Mouse (Mus musculus): ENCODE measurements at regions not wholly inside any gene's neighbourhood (a gene's known extent, or its start where the extent isn't known, plus 50 kb on each side); places are given as distances from the start of the nearest gene placed in this dataset.

DNA sequence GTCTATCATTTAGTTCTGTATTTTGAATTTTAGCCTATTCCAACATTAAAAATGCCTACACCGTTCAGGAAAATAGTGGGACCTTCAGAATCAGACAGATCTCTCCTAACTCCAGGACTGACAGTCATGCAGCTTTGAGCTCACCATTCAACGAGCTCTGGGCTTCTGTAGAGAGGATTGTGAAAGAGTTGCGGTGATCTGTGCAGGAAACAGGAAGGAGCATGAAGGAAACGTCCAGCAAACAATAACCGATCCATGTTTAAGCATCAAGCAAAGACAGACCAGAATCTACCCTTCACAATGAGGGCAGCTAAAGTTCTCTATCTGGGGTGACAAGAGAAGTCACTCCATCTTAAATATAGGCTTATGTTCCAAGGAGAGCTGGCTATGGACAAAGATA lies 76.0 kb upstream of the Ednrb start:
- 27% methylated on average over 5 of the region's 5 CpGs for WGBS (ENCODE audit: insufficient replicate concordance)
- H3K27ac ChIP-seq (ENCODE audit: low read depth) = no peak overlapping the region

DNA sequence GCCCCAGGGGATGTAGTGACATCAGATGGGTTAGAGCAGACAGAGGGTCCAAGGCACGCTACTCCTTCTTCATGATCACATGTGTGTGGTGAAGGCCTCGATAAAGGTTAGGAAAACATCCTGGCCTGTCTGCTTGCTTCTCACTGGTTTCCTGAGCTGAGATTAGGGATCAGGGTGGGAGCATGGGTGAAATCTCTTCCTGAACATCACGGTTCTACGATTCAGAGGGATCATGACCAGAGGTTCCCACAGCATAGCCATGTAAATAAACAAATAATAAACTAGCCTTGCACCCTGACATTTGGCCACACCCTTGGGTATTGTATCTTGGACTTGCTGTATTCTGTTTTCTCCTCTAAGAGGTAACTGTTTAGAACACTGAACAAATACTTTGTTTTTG lies 75.2 kb upstream of the Ednrb start:
- DNase-seq = no peak
- no peak overlapping the region for H3K9ac ChIP-seq (replicated peaks)
- no peak overlapping the region for H3K4me2 ChIP-seq (ENCODE audit: low read depth, low read length)
- TF ChIP-seq CTCF (IDR thresholded peaks at IDR 0.05; ENCODE audit: low read depth) (no peak), EP300 (IDR thresholded peaks at IDR 0.05; ENCODE audit: low read depth) (no peak)
- no peaks in the 10 kb centered on the region for H3K27me3 ChIP-seq (ENCODE audit: insufficient read depth, low read length)
- H3K36me3 ChIP-seq (replicated peaks; ENCODE audit: insufficient read depth, low read length) = no peaks in the 10 kb centered on the region
- no peaks in the 10 kb centered on the region for H3K4me1 ChIP-seq (ENCODE audit: insufficient read depth)
- H3K27ac ChIP-seq (ENCODE audit: low read depth) = no peak overlapping the region
- H3K9me3 ChIP-seq (ENCODE audit: low read length) = no peaks in the 10 kb centered on the region
- ATAC-seq = no peak
- no peak overlapping the region for H3K4me3 ChIP-seq (ENCODE audit: low read depth, low read length)
- 41% methylated on average over 4 of the region's 4 CpGs for whole genome bisulfite sequencing (ENCODE audit: insufficient replicate concordance)

More for the DNA sequence above, 76.0 kb upstream of the Ednrb start:
- ATAC-seq = peak; percentile 50
- H3K36me3 ChIP-seq (replicated peaks; ENCODE audit: insufficient read depth, low read length) = no peaks in the 10 kb centered on the region
- no peak for DNase-seq
- no peak overlapping the region for H3K9ac ChIP-seq (replicated peaks)
- no peaks in the 10 kb centered on the region for H3K4me1 ChIP-seq (ENCODE audit: insufficient read depth)
- no peaks in the 10 kb centered on the region for H3K27me3 ChIP-seq (ENCODE audit: insufficient read depth, low read length)
- H3K4me3 ChIP-seq (ENCODE audit: low read depth, low read length) = no peak overlapping the region
- H3K4me2 ChIP-seq (ENCODE audit: low read depth, low read length) = no peak overlapping the region
- TF ChIP-seq EP300 (IDR thresholded peaks at IDR 0.05; ENCODE audit: low read depth) (no peak), CTCF (IDR thresholded peaks at IDR 0.05; ENCODE audit: low read depth) (no peak)
- H3K9me3 ChIP-seq (ENCODE audit: low read length) = no peaks in the 10 kb centered on the region

DNA sequence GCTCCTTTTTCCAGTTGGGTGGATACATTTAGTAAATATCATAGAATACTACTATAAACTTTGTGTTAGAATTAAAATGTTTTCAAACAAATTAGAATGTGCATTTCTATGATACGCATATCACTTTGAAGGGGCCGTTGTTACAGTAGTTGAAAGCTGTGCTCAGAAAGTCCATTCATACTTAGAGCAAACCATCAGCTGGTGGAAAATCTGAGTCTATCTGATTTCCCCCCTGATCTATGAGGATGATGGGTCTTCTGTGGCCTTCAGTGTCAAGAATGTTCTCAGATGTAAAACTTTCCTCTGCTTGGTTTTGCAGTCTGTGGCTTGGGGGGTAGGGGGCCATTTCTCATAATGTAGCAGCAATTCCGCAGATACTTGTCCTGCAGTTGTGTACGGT lies 69.3 kb upstream of the Ednrb start:
- ATAC-seq (no peak), DNase-seq (no peak)
- WGBS (ENCODE audit: insufficient replicate concordance) = 86% methylated on average over 4 of the region's 4 CpGs
- Histone ChIP-seq H3K27ac (ENCODE audit: low read depth) (no peak overlapping the region), H3K4me3 (ENCODE audit: low read depth, low read length) (no peak overlapping the region), H3K4me2 (ENCODE audit: low read depth, low read length) (no peak overlapping the region), H3K9ac (replicated peaks) (no peak overlapping the region), H3K27me3 (ENCODE audit: insufficient read depth, low read length) (no peaks in the 10 kb centered on the region), H3K9me3 (ENCODE audit: low read length) (no peaks in the 10 kb centered on the region), H3K36me3 (replicated peaks; ENCODE audit: insufficient read depth, low read length) (no peaks in the 10 kb centered on the region), H3K4me1 (ENCODE audit: insufficient read depth) (no peaks in the 10 kb centered on the region)
- TF ChIP-seq EP300 (IDR thresholded peaks at IDR 0.05; ENCODE audit: low read depth) = no peak
- no peak for TF ChIP-seq CTCF (IDR thresholded peaks at IDR 0.05; ENCODE audit: low read depth)

DNA sequence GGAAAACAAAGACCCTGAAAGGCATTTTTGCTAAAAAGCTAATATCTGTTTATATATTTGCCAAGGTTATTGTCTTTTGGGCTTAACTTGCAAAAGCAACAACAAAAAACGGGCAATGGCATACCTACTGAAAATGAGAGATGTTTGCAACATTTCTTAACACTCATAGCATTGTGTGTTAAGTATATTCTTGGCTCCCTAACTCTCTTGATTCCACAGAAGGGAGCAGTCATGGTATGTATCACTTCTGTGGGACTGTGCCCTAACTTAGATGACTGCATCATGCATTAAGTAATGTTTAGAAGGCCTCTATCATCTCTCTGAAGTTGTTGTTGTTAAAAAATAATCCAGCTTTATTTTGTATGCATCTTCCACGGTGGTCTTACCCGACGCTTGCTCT lies 67.5 kb upstream of the Ednrb start:
- Histone ChIP-seq H3K4me1 (ENCODE audit: insufficient read depth) (no peaks in the 10 kb centered on the region), H3K4me2 (ENCODE audit: low read depth, low read length) (no peak overlapping the region), H3K4me3 (ENCODE audit: low read depth, low read length) (no peak overlapping the region), H3K36me3 (replicated peaks; ENCODE audit: insufficient read depth, low read length) (no peaks in the 10 kb centered on the region), H3K9me3 (ENCODE audit: low read length) (no peaks in the 10 kb centered on the region), H3K9ac (replicated peaks) (no peak overlapping the region), H3K27ac (ENCODE audit: low read depth) (no peak overlapping the region), H3K27me3 (ENCODE audit: insufficient read depth, low read length) (no peaks in the 10 kb centered on the region)
- no peak for DNase-seq
- ATAC-seq = no peak
- TF ChIP-seq CTCF (IDR thresholded peaks at IDR 0.05; ENCODE audit: low read depth) (no peak), EP300 (IDR thresholded peaks at IDR 0.05; ENCODE audit: low read depth) (no peak)
- 74% methylated on average over 4 of the region's 4 CpGs for WGBS (ENCODE audit: insufficient replicate concordance)

DNA sequence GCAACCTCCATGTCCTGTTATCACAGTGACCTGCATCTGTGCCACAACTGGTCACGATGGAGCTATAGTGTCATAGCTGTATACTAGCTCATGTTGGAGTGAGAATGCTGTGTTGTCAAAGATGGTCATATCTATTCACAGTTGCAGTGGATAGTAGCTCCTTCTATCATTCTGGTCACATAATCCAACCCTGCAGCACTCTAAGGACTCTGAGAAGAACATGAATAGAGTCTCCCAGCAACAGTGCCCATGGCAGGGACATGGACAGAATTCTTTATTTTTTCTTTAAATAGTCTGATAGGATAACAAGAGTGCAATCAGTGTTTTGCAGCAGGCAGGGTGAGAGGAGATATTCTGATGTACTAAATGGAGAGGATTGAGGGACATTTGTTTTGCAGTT lies 67.1 kb upstream of the Ednrb start:
- H3K4me3 ChIP-seq (ENCODE audit: low read depth, low read length) = no peak overlapping the region
- H3K4me1 ChIP-seq (ENCODE audit: insufficient read depth) = no peaks in the 10 kb centered on the region
- H3K36me3 ChIP-seq (replicated peaks; ENCODE audit: insufficient read depth, low read length) = no peaks in the 10 kb centered on the region
- no peak overlapping the region for H3K4me2 ChIP-seq (ENCODE audit: low read depth, low read length)
- no peaks in the 10 kb centered on the region for H3K27me3 ChIP-seq (ENCODE audit: insufficient read depth, low read length)
- TF ChIP-seq CTCF (IDR thresholded peaks at IDR 0.05; ENCODE audit: low read depth) (no peak), EP300 (IDR thresholded peaks at IDR 0.05; ENCODE audit: low read depth) (no peak)
- H3K9ac ChIP-seq (replicated peaks) = no peak overlapping the region
- DNase-seq (no peak), ATAC-seq (no peak)
- no peak overlapping the region for H3K27ac ChIP-seq (ENCODE audit: low read depth)
- WGBS (ENCODE audit: insufficient replicate concordance) = 86% methylated on average over 1 of the region's 1 CpGs
- no peaks in the 10 kb centered on the region for H3K9me3 ChIP-seq (ENCODE audit: low read length)

DNA sequence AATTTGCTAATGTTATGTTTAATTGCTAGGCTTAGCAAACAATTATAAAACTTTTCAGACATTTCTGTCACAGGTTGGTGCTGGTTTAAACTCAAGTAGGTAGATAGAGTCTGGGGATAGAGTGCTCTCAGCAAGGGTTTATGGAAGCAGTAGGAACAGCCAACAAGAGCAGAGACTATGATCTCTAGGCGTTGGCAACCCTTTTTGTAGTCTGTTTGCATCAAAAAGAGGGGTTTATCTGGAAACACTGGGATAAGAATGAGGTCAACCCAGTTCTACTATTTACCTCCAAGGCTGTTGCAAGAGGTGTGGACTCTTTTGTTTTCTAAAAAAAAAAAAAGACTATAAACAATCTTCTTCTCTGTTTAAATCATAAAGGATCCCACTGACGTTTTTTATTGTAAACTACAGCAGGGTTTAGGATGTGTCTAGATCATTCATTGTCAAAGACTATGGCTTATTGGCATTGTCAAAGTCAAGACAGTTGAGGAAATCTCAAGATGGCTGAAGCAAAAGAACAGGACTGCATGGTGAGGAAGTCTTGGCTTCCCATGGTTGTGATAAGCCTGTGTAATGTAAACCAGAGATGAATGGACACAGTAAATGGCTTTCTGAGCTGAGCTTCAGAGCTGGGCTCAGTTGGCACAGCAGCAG lies 62.3 kb upstream of the Ednrb start:
- ATAC-seq (no peak), DNase-seq (no peak)
- H3K27me3 ChIP-seq (ENCODE audit: insufficient read depth, low read length) = no peaks in the 10 kb centered on the region
- no peaks in the 10 kb centered on the region for H3K9me3 ChIP-seq (ENCODE audit: low read length)
- H3K27ac ChIP-seq (ENCODE audit: low read depth) = no peak overlapping the region
- TF ChIP-seq EP300 (IDR thresholded peaks at IDR 0.05; ENCODE audit: low read depth) = no peak
- TF ChIP-seq CTCF (IDR thresholded peaks at IDR 0.05; ENCODE audit: low read depth) = no peak
- H3K4me2 ChIP-seq (ENCODE audit: low read depth, low read length) = no peak overlapping the region
- no peaks in the 10 kb centered on the region for H3K4me1 ChIP-seq (ENCODE audit: insufficient read depth)
- H3K4me3 ChIP-seq (ENCODE audit: low read depth, low read length) = no peak overlapping the region
- WGBS (ENCODE audit: insufficient replicate concordance) = 35% methylated on average over 2 of the region's 2 CpGs
- H3K36me3 ChIP-seq (replicated peaks; ENCODE audit: insufficient read depth, low read length) = no peaks in the 10 kb centered on the region
- H3K9ac ChIP-seq (replicated peaks) = no peak overlapping the region

DNA sequence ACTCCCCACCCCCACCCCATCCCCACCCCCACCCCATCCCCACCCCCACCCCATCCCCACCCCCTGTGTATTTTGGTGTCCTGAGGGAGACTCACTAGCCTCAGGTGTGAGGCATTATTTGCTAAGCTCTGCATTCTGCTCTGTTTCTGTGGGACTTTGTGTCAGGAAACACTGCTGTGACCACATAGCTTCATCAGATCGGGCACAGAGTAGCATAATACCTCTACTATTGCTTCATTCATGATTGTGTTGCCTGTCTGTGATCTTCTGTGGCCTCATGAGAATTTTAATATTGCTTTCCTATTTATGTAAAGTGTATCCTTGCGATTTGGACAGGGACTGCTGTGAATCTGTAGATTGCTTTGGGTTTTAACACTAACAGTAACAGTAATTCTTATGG lies 56.6 kb upstream of the Ednrb start:
- H3K4me3 ChIP-seq (ENCODE audit: low read depth, low read length) = no peak overlapping the region
- no peaks in the 10 kb centered on the region for H3K27me3 ChIP-seq (ENCODE audit: insufficient read depth, low read length)
- TF ChIP-seq CTCF (IDR thresholded peaks at IDR 0.05; ENCODE audit: low read depth) (no peak), EP300 (IDR thresholded peaks at IDR 0.05; ENCODE audit: low read depth) (no peak)
- H3K36me3 ChIP-seq (replicated peaks; ENCODE audit: insufficient read depth, low read length) = no peaks in the 10 kb centered on the region
- no peak overlapping the region for H3K9ac ChIP-seq (replicated peaks)
- no peaks in the 10 kb centered on the region for H3K9me3 ChIP-seq (ENCODE audit: low read length)
- DNase-seq (no peak), ATAC-seq (no peak)
- WGBS (ENCODE audit: insufficient replicate concordance) = 51% methylated on average over 2 of the region's 2 CpGs
- no peaks in the 10 kb centered on the region for H3K4me1 ChIP-seq (ENCODE audit: insufficient read depth)
- no peak overlapping the region for H3K4me2 ChIP-seq (ENCODE audit: low read depth, low read length)
- no peak overlapping the region for H3K27ac ChIP-seq (ENCODE audit: low read depth)

Data from liver, postnatal 0 days (tissue).